Mouse (Mus musculus): ENCODE measurements at regions not wholly inside any gene's neighbourhood (a gene's known extent, or its start where the extent isn't known, plus 50 kb on each side); places are given as distances from the start of the nearest gene placed in this dataset.

GRCm38 (mm10) chr13:43965256-43965905, 180.8 kb downstream of the Cd83 start:
- Histone ChIP-seq H3K4me1 (ENCODE audit: control insufficient read depth, insufficient read depth, low read length) (no peaks in the 10 kb centered on the region), H3K4me3 (ENCODE audit: low read depth, low read length) (no peak overlapping the region), H3K9ac (ENCODE audit: low read depth, low read length) (no peak overlapping the region), H3K9me3 (replicated peaks; ENCODE audit: control insufficient read depth, low read length) (no peaks in the 10 kb centered on the region), H3K4me2 (no peak overlapping the region), H3K27ac (ENCODE audit: low read depth, low read length) (no peak overlapping the region), H3K27me3 (ENCODE audit: control insufficient read depth, insufficient read depth, low read length) (no peaks in the 10 kb centered on the region), H3K36me3 (ENCODE audit: control insufficient read depth, insufficient read depth, low read length) (no peaks in the 10 kb centered on the region)
- no peak for ATAC-seq (replicated peaks; ENCODE audit: insufficient number of reproducible peaks, low FRiP score, low TSS enrichment)
- WGBS (ENCODE audit: insufficient replicate concordance): 71% methylated on average over 4 of the region's 4 CpGs

- Histone ChIP-seq H3K4me1 (ENCODE audit: control insufficient read depth, insufficient read depth, low read length) (no peaks in the 10 kb centered on the region), H3K4me3 (ENCODE audit: low read depth, low read length) (no peak overlapping the region), H3K4me2 (no peak overlapping the region), H3K9ac (ENCODE audit: low read depth, low read length) (no peak overlapping the region), H3K27me3 (ENCODE audit: control insufficient read depth, insufficient read depth, low read length) (no peaks in the 10 kb centered on the region), H3K9me3 (replicated peaks; ENCODE audit: control insufficient read depth, low read length) (no peaks in the 10 kb centered on the region), H3K36me3 (ENCODE audit: control insufficient read depth, insufficient read depth, low read length) (no peaks in the 10 kb centered on the region), H3K27ac (ENCODE audit: low read depth, low read length) (no peak overlapping the region)
- WGBS (ENCODE audit: insufficient replicate concordance): 55% methylated on average over 5 of the region's 5 CpGs
- no peak for ATAC-seq (replicated peaks; ENCODE audit: insufficient number of reproducible peaks, low FRiP score, low TSS enrichment)
These were observed 182.9 kb downstream of the Cd83 start for GRCm38 (mm10) chr13:43967516-43967915.

- H3K4me3 ChIP-seq (ENCODE audit: low read depth, low read length): no peak overlapping the region
- H3K27me3 ChIP-seq (ENCODE audit: control insufficient read depth, insufficient read depth, low read length): no peaks in the 10 kb centered on the region
- H3K9me3 ChIP-seq (replicated peaks; ENCODE audit: control insufficient read depth, low read length): no peaks in the 10 kb centered on the region
- no peak for ATAC-seq (replicated peaks; ENCODE audit: insufficient number of reproducible peaks, low FRiP score, low TSS enrichment)
- no peak overlapping the region for H3K9ac ChIP-seq (ENCODE audit: low read depth, low read length)
- WGBS (ENCODE audit: insufficient replicate concordance): 70% methylated on average over 2 of the region's 2 CpGs
- H3K4me2 ChIP-seq: no peak overlapping the region
- no peaks in the 10 kb centered on the region; the same call in 1 of the 2 replicates for H3K4me1 ChIP-seq (ENCODE audit: control insufficient read depth, insufficient read depth, low read length)
- H3K36me3 ChIP-seq (ENCODE audit: control insufficient read depth, insufficient read depth, low read length): no peaks in the 10 kb centered on the region
- no peak overlapping the region for H3K27ac ChIP-seq (ENCODE audit: low read depth, low read length)
These were observed 188.3 kb downstream of the Cd83 start for GRCm38 (mm10) chr13:43972906-43973305.

DNA sequence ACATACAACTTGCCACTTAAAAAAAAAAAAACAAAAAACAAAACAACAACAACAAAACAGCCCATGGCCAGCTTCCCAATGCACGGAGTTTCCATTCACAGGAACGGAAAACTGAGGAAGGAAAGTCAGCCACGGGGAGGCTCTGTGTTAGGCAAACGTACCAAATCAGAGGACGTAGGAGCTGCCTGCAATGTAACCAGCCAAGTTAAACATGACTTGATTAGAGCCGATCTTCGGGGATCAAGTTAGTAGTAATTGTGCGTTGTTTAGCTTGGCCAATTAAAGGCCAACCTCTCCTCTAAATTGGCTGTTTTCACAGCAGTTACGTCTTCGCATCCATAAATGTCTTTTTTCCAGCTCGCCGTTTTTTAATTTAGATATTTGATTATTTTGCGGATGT, 190.7 kb downstream of the Cd83 start:
- WGBS (ENCODE audit: insufficient replicate concordance): 83% methylated on average over 13 of the region's 13 CpGs
- no peak overlapping the region for H3K27ac ChIP-seq (ENCODE audit: low read depth, low read length)
- no peak for ATAC-seq (replicated peaks; ENCODE audit: insufficient number of reproducible peaks, low FRiP score, low TSS enrichment)
- H3K4me1 ChIP-seq (ENCODE audit: control insufficient read depth, insufficient read depth, low read length): no peaks in the 10 kb centered on the region; the same call in 1 of the 2 replicates
- H3K9ac ChIP-seq (ENCODE audit: low read depth, low read length): no peak overlapping the region
- no peak overlapping the region for H3K4me3 ChIP-seq (ENCODE audit: low read depth, low read length)
- no peaks in the 10 kb centered on the region for H3K9me3 ChIP-seq (replicated peaks; ENCODE audit: control insufficient read depth, low read length)
- H3K36me3 ChIP-seq (ENCODE audit: control insufficient read depth, insufficient read depth, low read length): no peaks in the 10 kb centered on the region
- no peak overlapping the region for H3K4me2 ChIP-seq
- H3K27me3 ChIP-seq (ENCODE audit: control insufficient read depth, insufficient read depth, low read length): no peaks in the 10 kb centered on the region

- Histone ChIP-seq H3K9ac (ENCODE audit: low read depth, low read length) (no peak overlapping the region), H3K4me3 (ENCODE audit: low read depth, low read length) (no peak overlapping the region), H3K4me2 (no peak overlapping the region), H3K4me1 (ENCODE audit: control insufficient read depth, insufficient read depth, low read length) (no peaks in the 10 kb centered on the region; the same call in 1 of the 2 replicates), H3K27me3 (ENCODE audit: control insufficient read depth, insufficient read depth, low read length) (no peaks in the 10 kb centered on the region), H3K9me3 (replicated peaks; ENCODE audit: control insufficient read depth, low read length) (no peaks in the 10 kb centered on the region), H3K36me3 (ENCODE audit: control insufficient read depth, insufficient read depth, low read length) (no peaks in the 10 kb centered on the region), H3K27ac (ENCODE audit: low read depth, low read length) (no peak overlapping the region)
- 76% methylated on average over 7 of the region's 7 CpGs for WGBS (ENCODE audit: insufficient replicate concordance)
- ATAC-seq (replicated peaks; ENCODE audit: insufficient number of reproducible peaks, low FRiP score, low TSS enrichment): no peak
These were observed 191.2 kb downstream of the Cd83 start for GRCm38 (mm10) chr13:43975801-43976200.

DNA sequence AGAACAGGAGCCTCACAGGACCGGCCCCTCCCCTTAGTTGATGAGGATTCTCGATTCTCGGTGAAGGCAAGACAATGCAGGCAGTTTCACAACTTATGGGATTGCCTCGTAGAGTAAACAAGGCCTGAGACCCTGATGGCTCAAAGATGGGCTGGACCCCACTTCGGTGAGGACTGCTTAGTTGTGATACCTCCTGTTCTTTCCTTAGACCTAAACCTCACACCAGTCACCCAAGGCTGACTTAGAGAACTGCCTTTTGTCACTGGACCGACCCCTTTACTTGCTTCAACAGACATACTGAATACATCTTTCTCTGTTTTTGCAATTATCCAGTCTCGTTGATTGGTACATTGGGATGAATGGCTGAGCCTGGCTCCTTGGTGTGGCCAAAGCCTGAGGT, 192.1 kb downstream of the Cd83 start:
- H3K4me1 ChIP-seq (ENCODE audit: control insufficient read depth, insufficient read depth, low read length): no peaks in the 10 kb centered on the region; the same call in 1 of the 2 replicates
- H3K9me3 ChIP-seq (replicated peaks; ENCODE audit: control insufficient read depth, low read length): no peaks in the 10 kb centered on the region
- no peak for ATAC-seq (replicated peaks; ENCODE audit: insufficient number of reproducible peaks, low FRiP score, low TSS enrichment)
- 67% methylated on average over 7 of the region's 7 CpGs for WGBS (ENCODE audit: insufficient replicate concordance)
- H3K4me2 ChIP-seq: no peak overlapping the region
- H3K9ac ChIP-seq (ENCODE audit: low read depth, low read length): no peak overlapping the region
- no peak overlapping the region for H3K27ac ChIP-seq (ENCODE audit: low read depth, low read length)
- no peak overlapping the region for H3K4me3 ChIP-seq (ENCODE audit: low read depth, low read length)
- no peaks in the 10 kb centered on the region for H3K27me3 ChIP-seq (ENCODE audit: control insufficient read depth, insufficient read depth, low read length)
- no peaks in the 10 kb centered on the region for H3K36me3 ChIP-seq (ENCODE audit: control insufficient read depth, insufficient read depth, low read length)

- Histone ChIP-seq H3K27me3 (ENCODE audit: control insufficient read depth, insufficient read depth, low read length) (no peaks in the 10 kb centered on the region), H3K9me3 (replicated peaks; ENCODE audit: control insufficient read depth, low read length) (no peaks in the 10 kb centered on the region), H3K9ac (ENCODE audit: low read depth, low read length) (no peak overlapping the region), H3K27ac (ENCODE audit: low read depth, low read length) (no peak overlapping the region), H3K4me3 (ENCODE audit: low read depth, low read length) (no peak overlapping the region), H3K36me3 (ENCODE audit: control insufficient read depth, insufficient read depth, low read length) (no peaks in the 10 kb centered on the region), H3K4me2 (no peak overlapping the region), H3K4me1 (ENCODE audit: control insufficient read depth, insufficient read depth, low read length) (peaks cover 18% of the 10 kb centered on the region)
- WGBS (ENCODE audit: insufficient replicate concordance): 52% methylated on average over 6 of the region's 6 CpGs
- ATAC-seq (replicated peaks; ENCODE audit: insufficient number of reproducible peaks, low FRiP score, low TSS enrichment): no peak
These were observed 202.8 kb downstream of the Cd83 start for GRCm38 (mm10) chr13:43987338-43987737.

DNA sequence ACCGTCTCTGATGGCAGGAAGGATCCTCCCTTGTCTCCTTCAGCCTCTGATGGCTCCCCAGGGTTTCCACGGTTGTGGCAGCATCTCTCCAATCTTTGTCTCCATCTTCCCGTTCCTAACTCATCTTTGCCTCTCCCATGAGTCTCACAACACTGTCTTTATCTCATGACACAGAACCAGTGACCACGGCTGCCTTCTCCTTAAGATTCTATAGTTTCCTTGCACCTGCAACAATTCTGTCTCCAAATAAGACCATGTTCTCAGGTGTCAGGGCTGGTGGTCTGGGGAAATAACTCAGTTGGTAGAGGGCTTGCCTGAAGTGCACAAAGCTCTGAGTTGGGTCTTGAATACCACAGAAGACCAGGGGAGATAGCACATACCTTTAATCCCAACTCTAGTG, 203.8 kb downstream of the Cd83 start:
- Histone ChIP-seq H3K4me2 (no peak overlapping the region), H3K4me3 (ENCODE audit: low read depth, low read length) (no peak overlapping the region), H3K36me3 (ENCODE audit: control insufficient read depth, insufficient read depth, low read length) (no peaks in the 10 kb centered on the region), H3K9ac (ENCODE audit: low read depth, low read length) (no peak overlapping the region), H3K9me3 (replicated peaks; ENCODE audit: control insufficient read depth, low read length) (no peaks in the 10 kb centered on the region), H3K4me1 (ENCODE audit: control insufficient read depth, insufficient read depth, low read length) (peaks cover 18% of the 10 kb centered on the region), H3K27ac (ENCODE audit: low read depth, low read length) (no peak overlapping the region), H3K27me3 (ENCODE audit: control insufficient read depth, insufficient read depth, low read length) (no peaks in the 10 kb centered on the region)
- WGBS (ENCODE audit: insufficient replicate concordance): 80% methylated on average over 4 of the region's 4 CpGs
- ATAC-seq (replicated peaks; ENCODE audit: insufficient number of reproducible peaks, low FRiP score, low TSS enrichment): no peak
